Mouse (Mus musculus) cerebellum, postnatal 4 days (tissue): ENCODE data around the gene Mybl2.

ENCODE experiments used
- DNase-seq, 2 experiments: peaks; one replicate each; pipeline ENCODE4 v3.0.0; 2022; ENCODE audit warnings: low spot score in 2 of 2, mixed read lengths in 1 of 2

Mybl2 gene

GRCm38 (mm10) chr2:163071590-163071989, 17.1 kb downstream of the Mybl2 start:
- no peak for DNase-seq

DNA sequence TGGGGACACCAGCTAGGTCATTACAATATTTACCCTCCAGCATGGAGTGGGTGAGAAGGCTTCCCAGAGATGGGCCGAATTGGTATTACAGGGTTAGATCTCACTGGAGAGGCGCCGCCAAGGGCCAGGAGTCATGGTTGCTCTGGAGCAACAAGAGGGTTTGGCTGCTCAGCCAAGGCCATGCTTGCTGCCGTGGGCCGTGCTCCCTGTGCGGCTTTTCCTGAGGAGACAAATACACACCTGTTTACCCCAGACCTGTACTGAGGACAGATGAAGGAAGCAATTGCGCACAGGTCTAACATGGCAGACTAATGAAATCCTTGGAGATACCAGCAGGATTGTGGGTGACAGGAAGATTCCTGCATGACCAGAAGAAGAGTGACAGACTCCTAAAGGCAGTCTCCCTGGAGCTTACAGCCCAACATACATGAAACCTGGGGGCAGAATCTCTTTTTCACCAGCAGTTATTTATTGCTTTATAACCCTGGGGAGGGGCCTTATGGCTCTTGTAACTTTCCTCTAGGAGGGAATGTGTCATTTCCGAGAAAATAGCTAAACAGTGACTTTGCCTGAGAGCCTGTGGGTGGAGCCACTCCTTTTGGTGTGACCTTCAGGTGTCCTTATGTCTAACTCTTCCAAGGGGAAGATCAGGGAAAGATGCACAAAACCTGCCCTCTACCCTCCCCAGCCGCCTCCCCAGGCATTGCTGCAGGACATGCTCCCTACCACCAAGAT, 18.7 kb downstream of the Mybl2 start:
- DNase-seq, result no peak

DNA sequence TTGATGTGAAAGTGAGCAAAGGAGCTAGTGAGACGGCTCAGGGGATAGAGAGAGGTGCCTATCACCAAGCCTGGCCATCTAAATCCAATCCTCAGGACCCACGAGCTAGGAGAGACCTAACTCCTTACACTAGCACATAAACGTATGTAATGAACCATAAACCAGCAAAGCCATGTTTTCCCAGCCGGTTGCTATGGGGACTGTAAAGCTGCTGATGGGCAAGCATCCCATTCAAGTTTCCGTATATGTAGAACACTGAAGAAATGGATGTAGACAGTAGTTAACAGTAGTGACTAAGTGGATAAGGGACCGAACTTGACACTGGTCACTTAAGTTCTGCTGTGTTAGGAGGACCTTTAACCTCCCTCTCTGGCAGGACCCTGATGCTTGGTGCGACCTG, 19.5 kb downstream of the Mybl2 start:
- no peak for DNase-seq

GRCm38 (mm10) chr2:163074808-163075207, 20.3 kb downstream of the Mybl2 start:
- DNase-seq, result no peak

DNA sequence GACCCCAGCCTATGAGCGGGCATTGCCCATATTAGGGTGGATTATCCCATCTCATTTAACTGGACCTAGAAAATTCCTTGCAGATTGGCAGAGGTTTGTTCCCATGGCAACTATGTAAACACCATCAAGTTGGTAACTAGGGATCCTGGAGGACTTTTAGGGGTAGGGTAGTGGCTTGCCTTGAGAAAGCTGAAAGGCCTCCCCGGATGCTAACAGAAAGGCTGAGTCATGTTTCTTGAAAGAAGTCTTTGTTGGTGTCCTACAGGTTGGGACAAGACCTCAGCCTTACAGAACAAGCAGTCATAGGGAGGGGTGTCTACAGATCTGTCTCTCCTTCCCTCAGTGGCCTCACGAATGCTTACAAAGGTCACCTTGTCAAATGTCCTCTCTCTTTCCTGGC, 20.7 kb downstream of the Mybl2 start:
- DNase-seq, result no peak

GRCm38 (mm10) chr2:163079041-163079440, 24.6 kb downstream of the Mybl2 start:
- DNase-seq, result no peak

GRCm38 (mm10) chr2:163082591-163082990, 28.1 kb downstream of the Mybl2 start:
- no peak for DNase-seq

- DNase-seq, result no peak
Measured at GRCm38 (mm10) chr2:163084519-163084918, 30.0 kb downstream of the Mybl2 start.

GRCm38 (mm10) chr2:163085047-163085446, 30.6 kb downstream of the Mybl2 start:
- DNase-seq, result no peak

DNA sequence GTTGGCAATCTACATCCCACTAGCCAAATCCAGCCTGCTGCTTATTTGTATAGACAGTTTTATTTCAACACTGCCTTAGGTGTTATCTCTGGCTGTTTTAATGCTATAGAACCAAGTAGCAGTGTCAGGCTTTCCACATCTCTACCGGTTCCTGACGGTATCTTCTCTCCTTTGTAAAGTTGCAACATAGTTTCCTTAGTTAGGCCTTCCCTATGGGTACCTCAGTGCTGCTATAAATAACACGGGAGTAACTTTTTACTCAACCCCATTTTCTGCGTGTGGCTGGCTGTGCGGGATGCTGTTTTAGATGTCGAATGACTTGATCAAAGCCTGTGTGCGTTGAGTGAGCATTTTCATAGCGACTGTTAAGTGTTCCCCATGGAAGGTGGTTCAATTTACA, 32.1 kb downstream of the Mybl2 start:
- no peak for DNase-seq

GRCm38 (mm10) chr2:163087728-163088127, 33.2 kb downstream of the Mybl2 start, which contains the start of gene Gtsf1l:
TSS of gene Gtsf1l (minus strand) at chr2:163087855.
- no peak for DNase-seq

DNA sequence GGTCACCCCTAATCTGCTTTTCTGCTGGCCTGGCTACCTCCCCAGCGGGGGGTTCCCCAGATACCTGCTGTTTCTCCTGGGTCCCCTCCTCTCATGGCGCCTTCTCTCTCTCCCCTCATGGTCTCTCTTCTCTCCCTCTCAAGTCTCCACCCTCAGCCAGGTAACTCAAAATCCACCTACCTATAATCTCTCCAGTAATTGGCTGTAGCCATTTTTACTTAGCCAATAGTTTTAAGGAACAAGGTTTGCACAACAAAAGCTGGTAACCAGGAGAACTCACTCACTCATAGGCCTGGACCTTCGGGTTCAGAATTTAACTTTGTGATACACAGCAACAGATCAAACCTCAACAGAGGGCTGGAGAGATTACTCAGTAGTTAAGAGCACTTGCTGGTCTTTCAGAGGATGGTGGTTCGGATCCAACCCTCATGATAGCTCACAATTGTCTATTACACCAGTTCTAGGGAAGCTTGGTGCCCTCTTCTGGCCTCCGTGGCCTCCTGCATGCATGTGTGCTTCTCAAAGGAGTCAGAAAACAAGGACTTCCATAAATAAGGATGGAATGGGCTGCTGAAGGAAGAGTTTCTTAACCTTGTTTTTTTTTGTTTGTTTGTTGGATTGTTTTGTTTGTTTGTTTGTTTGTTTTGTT, 35.1 kb downstream of the Mybl2 start:
- no peak for DNase-seq

DNA sequence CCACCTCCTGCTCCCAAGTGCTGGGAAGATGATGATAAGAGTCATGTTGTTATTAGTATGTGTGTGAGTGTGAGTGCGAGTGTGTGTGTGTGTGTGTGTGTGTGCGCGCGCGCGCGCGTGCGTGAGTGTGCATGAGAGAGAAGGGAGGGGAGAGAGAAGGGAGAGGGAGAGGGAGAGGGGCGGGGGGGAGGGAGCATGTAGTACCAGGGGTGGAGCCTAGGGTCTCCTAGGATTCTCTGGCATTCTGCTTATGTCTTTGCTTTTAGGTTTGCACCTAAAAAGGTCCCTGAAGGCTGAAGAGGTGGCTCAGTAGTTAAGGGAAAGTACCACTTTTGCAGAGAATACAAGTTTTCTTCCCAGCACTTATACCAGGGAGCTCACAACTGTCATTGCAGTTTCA, 40.4 kb downstream of the Mybl2 start:
- no peak for DNase-seq

DNA sequence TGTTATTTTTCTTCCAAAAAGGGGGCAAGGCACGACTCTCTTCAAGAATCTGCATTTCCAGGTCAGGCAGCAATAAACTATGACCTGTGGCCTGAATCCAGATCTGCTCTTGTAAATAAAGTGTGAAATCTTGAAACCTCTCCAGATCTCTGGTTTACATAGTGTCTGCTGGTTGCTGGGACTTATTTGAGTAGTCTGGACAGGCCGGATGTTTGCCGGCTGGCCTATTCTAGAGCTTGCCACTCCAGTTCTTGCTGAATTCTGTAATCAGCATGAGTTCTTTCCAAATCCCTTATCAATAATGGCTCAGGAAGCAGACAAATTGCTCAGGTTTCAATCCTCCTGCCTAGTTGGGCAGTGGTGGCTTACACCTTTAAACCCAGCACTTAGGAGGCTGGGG, 41.3 kb downstream of the Mybl2 start:
- DNase-seq, result no peak

DNA sequence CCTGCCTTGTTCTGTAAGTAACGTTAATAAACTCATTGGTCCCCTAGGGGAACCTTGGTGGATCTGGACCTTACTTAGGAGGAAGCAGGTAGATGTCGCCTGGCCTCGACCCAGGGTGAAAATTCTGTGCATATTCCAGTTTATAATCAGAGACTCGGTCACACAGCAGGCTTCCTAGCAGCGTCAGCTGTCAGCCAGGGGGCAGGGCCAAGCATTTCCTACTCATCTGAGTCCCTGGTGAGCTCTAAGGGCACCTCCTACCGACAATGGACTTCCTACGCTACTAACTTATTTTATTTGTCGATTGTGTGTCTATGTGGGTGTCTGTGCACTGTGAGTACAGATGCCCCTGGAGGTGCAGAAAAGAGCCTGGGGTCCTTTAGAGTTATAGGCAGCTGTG, 45.4 kb downstream of the Mybl2 start:
- no peak for DNase-seq

GRCm38 (mm10) chr2:163100551-163100950, 46.1 kb downstream of the Mybl2 start:
- DNase-seq, result no peak

DNA sequence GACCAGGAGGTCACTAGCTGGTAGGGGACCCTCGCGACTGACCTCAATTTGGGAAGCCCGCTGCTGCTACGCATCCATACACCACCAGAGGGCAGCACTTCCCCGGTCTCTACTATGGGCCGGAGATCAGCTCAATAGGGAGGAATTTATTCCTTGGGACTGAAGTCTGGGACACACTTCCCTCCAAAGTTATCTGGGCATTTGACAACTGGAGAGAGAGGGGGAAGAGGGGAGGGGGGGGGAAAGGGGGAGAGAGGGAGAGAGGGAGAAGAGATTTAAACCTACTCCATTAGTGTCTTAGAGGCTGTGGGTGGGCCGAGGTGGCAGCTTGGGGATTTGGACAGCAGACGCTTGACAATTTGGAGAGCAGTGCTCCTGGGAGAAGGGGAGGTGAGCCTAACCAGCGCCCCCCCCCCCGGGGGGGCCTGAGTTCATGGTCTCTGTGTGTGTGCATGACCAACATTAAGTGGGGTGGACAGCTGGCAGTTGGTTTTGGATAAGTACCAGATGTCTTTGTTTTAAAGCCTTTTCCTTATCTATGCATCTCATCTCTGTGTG, 47.2 kb downstream of the Mybl2 start:
- DNase-seq, result peak; percentile 80 to 88

DNA sequence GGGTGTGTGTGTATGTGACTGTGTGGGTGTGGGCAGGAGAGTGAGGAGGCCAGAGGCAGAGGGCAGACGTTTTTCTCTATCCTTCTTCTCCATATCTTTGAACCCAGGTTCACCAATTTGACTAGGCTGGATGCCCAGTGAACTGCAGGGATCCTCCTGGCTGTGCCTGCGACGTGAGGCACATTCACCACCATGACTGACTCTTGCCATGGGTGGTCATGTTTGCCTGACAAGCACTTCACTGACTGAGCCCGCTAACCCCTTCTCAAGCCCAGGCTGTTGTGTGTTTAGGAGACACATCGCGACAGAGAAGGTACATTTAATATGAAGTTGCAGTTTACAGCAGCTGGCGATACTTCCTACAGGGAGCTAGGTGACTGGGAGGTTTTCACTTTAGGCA, 47.7 kb downstream of the Mybl2 start:
- no peak for DNase-seq

DNA sequence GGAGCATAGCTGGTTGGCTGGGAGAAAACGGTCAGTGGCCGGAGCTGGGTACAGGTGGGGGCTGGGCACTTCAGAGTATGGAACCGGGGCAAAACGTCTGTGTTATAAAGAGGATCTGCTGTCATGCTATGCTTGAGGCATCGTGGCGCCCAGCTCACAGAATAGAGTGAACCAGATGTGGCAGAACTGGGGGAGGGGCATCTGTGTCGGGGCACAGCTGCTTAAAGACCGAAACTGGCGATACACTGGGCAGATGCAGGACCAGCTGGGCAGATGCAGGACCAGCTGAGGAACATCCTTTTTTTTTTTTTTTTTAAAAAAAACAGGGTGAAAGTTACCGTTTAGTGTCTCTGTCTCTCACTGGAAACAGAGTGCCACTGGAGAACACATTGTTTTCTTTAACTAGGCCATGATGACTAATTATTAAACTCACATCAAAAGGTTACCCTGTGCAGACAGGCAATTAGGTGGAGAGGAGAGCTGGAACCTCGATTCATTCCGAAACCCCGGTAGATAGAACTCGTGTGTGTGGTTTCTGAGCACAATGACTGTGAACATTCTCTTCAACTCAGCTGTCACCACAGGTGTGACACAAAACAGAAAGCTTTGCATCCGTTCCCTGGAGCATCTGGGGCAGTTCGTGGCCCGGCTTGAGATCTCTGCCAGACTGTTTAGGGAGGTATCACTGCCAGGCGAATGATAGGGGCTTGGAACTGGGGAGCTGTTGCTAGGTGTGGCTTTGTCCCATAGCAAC, 48.6 kb downstream of the Mybl2 start:
- DNase-seq, result no peak

DNA sequence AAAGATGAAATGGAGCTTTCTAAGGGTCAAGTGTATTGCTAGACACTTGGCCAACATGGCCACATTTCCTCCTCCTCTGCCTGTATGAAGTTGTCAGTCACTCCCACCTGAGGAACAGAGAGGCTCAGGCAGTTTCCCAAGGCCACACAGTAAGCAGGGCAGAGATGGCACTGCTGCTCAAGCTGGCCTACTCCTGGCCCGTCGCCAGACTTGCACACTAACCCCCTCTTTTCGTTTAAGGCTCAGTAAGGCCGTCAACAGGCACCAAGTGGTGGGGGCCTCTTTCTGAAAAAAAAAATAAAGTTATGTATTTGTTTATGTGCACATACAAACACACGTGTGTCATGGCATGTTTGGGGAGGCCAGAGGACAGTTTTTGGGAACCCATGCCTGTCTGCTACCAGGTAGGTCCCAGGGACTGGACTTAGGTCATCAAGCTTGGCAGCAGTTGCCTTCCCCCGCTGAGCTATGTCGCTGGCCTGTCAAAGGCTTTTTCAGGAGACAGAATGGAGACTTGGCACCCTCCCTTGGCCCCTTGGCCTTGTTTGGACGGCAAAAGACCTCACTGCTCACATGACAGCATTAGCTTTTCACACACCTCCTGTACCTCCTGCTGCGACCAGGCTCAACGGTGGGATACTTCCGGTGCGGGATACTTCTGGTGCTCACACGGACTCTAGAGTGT, 49.7 kb downstream of the Mybl2 start:
- DNase-seq, result no peak

- DNase-seq, result no peak
Measured at GRCm38 (mm10) chr2:163108385-163108784, 53.9 kb downstream of the Mybl2 start.

DNA sequence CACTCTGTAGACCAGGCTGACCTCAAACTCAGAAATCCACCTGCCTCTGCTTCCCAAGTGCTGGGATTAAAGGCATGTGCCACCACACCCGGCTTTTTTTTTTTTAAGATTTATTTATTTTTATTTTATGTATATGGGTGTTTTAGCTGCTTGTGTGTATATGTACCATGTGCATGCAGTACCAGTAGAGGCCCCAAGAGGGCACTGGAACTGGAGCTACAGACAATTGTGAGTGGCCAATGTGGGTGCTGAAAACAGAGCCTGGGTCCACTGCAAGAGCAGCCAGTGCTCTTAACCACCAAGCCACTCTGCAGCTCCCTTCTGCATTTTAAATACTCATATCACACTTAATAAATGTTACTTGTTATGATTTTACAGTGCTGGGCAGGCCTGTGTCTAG, 56.2 kb downstream of the Mybl2 start:
- no peak for DNase-seq
